Mouse (Mus musculus): Measurements from ENCODE around the gene Gm14190.
"Not testable (repeated sequence)": the region's sequence is repeated elsewhere in the genome, so short reads cannot be mapped to it uniquely, and the experiment has no call there.

Gene Gm14190

GRCm38 (mm10) chr11:99690463-99690862, at the start of gene Gm14190:
Gene Gm14190, minus strand, starts transcription at chr11:99690740.
- no peak for DNase-seq (ENCODE audit: low read depth, low spot score)

- no peak for DNase-seq (ENCODE audit: low read depth, low spot score)
Measured at GRCm38 (mm10) chr11:99734190-99734589, 43.6 kb upstream of the Gm14190 start, which contains the start of gene Gm14180. Gene Gm14180, minus strand, starts transcription at chr11:99734290.

- DNase-seq (ENCODE audit: low read depth, low spot score): no peak
Measured at GRCm38 (mm10) chr11:99724061-99724460, 33.5 kb upstream of the Gm14190 start.

GRCm38 (mm10) chr11:99718759-99719158, 28.2 kb upstream of the Gm14190 start:
- DNase-seq (ENCODE audit: low read depth, low spot score): no peak

GRCm38 (mm10) chr11:99685235-99685634, 5.3 kb downstream of the Gm14190 start:
- DNase-seq (ENCODE audit: low read depth, low spot score): not testable (repeated sequence)

- no peak for DNase-seq (ENCODE audit: low read depth, low spot score)
Measured at GRCm38 (mm10) chr11:99683481-99683880, 7.1 kb downstream of the Gm14190 start.

GRCm38 (mm10) chr11:99665860-99666259, 24.7 kb downstream of the Gm14190 start, which contains the start of gene Krtap4-6:
Gene Krtap4-6, minus strand, starts transcription at chr11:99665960.
- DNase-seq (ENCODE audit: low read depth, low spot score): no peak

- DNase-seq (ENCODE audit: low read depth, low spot score): no peak
Measured at GRCm38 (mm10) chr11:99662802-99663201, 27.7 kb downstream of the Gm14190 start.

GRCm38 (mm10) chr11:99659256-99659655, 31.3 kb downstream of the Gm14190 start:
- DNase-seq (ENCODE audit: low read depth, low spot score): no peak

- not testable (repeated sequence) for DNase-seq (ENCODE audit: low read depth, low spot score)
Measured at GRCm38 (mm10) chr11:99658467-99659010, 32.0 kb downstream of the Gm14190 start, which contains the start of gene Gm11563. Gene Gm11563, minus strand, starts transcription at chr11:99658960.

GRCm38 (mm10) chr11:99657051-99657450, 33.5 kb downstream of the Gm14190 start:
- peak; percentile 87 for DNase-seq (ENCODE audit: low read depth, low spot score)

GRCm38 (mm10) chr11:99650136-99650535, 40.4 kb downstream of the Gm14190 start, which contains the start of gene Gm11555:
Gene Gm11555, minus strand, starts transcription at chr11:99650236.
- no peak for DNase-seq (ENCODE audit: low read depth, low spot score)

GRCm38 (mm10) chr11:99646444-99646843, 44.1 kb downstream of the Gm14190 start:
- no peak for DNase-seq (ENCODE audit: low read depth, low spot score)

GRCm38 (mm10) chr11:99644351-99644750, 46.2 kb downstream of the Gm14190 start:
- DNase-seq (ENCODE audit: low read depth, low spot score): no peak

GRCm38 (mm10) chr11:99643635-99644139, 46.9 kb downstream of the Gm14190 start, which contains the start of gene Krtap4-7:
Gene Krtap4-7, minus strand, starts transcription at chr11:99644089.
- DNase-seq (ENCODE audit: low read depth, low spot score): not testable (repeated sequence)

GRCm38 (mm10) chr11:99640926-99641325, 49.6 kb downstream of the Gm14190 start:
- DNase-seq (ENCODE audit: low read depth, low spot score): no peak
